Mouse (Mus musculus) hindbrain, postnatal 0 days (tissue): Measurements from ENCODE around the gene Susd3. TPM values are rescaled to one million over a fixed set of nuclear protein-coding genes. Genes with fewer than 3 reads are reported as not detected.

Experiments
- ATAC-seq: fragments of 200-750 bp; cut with Nextera tagmentation; 2 replicates; pipeline ENCODE4 v1.8.0; 2017; ENCODE audit warnings: mild to moderate bottlenecking, moderate TSS enrichment, moderate library complexity
- DNase-seq: peaks from one replicate; pipeline ENCODE4 v3.0.0-alpha.2; 2015; ENCODE audit warnings: low spot score
- H3K27ac ChIP-seq: fragments of 300-500 bp; sonication (generic); 2 replicates; pipeline ENCODE4 v1.5.1; 2014; ENCODE audit warnings: mild to moderate bottlenecking
- H3K27me3 ChIP-seq: fragments of 300-500 bp; sonication (generic); 2 replicates; pipeline ENCODE4 v1.6.1; 2014; ENCODE audit warnings: low read length, mixed read lengths; ENCODE audit not compliant: insufficient read depth
- H3K36me3 ChIP-seq: fragments of 300-500 bp; sonication (generic); 2 replicates; pipeline ENCODE4 v1.6.1; 2014; ENCODE audit warnings: low read length, mixed read lengths; ENCODE audit not compliant: insufficient read depth
- H3K4me1 ChIP-seq: fragments of 300-500 bp; sonication (generic); 2 replicates; pipeline ENCODE4 v1.6.1; 2014; ENCODE audit warnings: antibody characterized with exemption, low read length, mixed read lengths; ENCODE audit not compliant: insufficient read depth
- H3K4me2 ChIP-seq: fragments of 300-500 bp; sonication (generic); 2 replicates; pipeline ENCODE4 v1.6.1; 2014; ENCODE audit warnings: low read depth, mild to moderate bottlenecking, low read length, moderate library complexity, mixed read lengths
- H3K4me3 ChIP-seq: fragments of 300-500 bp; sonication (generic); 2 replicates; pipeline ENCODE4 v1.5.1; 2014; ENCODE audit warnings: low read length
- H3K9ac ChIP-seq: fragments of 300-500 bp; sonication (generic); replicated peaks from 2 replicates; pipeline ENCODE4 v1.6.1; 2014; ENCODE audit warnings: mild to moderate bottlenecking, low read length, moderate library complexity, mixed read lengths
- H3K9me3 ChIP-seq: fragments of 300-500 bp; sonication (generic); 2 replicates; pipeline ENCODE4 v1.6.1; 2016; ENCODE audit warnings: low read length, mixed read lengths
- CTCF ChIP-seq: IDR thresholded peaks from 2 replicates; pipeline ENCODE4 v1.5.1; 2016; ENCODE audit warnings: antibody characterized with exemption, control low read depth, low read depth
- WGBS: fragments of 180-500 bp; shearing (Covaris S2); extraction: QIAGEN DNeasy Blood & Tissue Kit; methylation state at CpG from one replicate; pipeline ENCODE4 v1.1.7; 2014; 5-methylcytosine and 5-hydroxymethylcytosine counted together
- polyA plus RNA-seq: library from polyadenylated mRNA; unstranded; fragments of >200 nt; fragmentation: Nextera tagmentation; extraction: Ambion mirVana; gene quantifications from 2 replicates; pipeline ENCODE4 v1.2.1, GENCODE M21; 2015
- total RNA-seq: library from RNA; depleted of rRNA; stranded (reverse); fragments of >200 nt; gene quantifications from 2 replicates; pipeline ENCODE4 v1.2.3, GENCODE M21; 2014

The Susd3 gene
- total and polyA plus RNA-seq, 2 experiments from 2014 or later: 0.93 to 2.0 TPM

DNA sequence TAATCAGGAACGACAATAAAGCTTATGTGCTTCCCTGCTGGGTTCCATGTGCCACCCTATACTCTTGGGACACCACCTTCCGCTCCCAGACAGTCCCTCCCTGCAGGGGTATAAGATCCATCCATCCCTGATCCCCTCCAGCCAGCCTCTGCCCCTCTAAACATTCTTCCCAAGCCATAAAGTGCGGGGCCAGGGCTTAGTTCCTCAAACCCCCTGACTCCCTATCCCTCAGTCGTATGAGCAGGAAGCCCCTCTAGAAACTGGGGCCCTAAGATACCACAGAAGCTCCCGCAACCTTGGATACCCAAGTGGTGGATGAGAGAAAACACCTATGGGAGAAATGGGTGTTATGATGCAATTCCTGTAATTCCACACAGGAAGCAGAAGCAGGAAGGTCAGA is 52.3 kb downstream of the Susd3 start:
- Histone ChIP-seq H3K4me2 (no peak overlapping the region), H3K4me1 (peaks cover 3% of the 10 kb centered on the region; the same call in 1 of the 2 replicates), H3K9me3 (no peaks in the 10 kb centered on the region), H3K27ac (no peak overlapping the region), H3K4me3 (no peak overlapping the region), H3K27me3 (no peaks in the 10 kb centered on the region), H3K36me3 (peaks cover 9% of the 10 kb centered on the region; the same call in 1 of the 2 replicates), H3K9ac (no peak overlapping the region)
- ATAC-seq: no peak
- DNase-seq: no peak
- TF ChIP-seq CTCF: no peak
- WGBS: 79% methylated on average over 5 of the region's 5 CpGs

DNA sequence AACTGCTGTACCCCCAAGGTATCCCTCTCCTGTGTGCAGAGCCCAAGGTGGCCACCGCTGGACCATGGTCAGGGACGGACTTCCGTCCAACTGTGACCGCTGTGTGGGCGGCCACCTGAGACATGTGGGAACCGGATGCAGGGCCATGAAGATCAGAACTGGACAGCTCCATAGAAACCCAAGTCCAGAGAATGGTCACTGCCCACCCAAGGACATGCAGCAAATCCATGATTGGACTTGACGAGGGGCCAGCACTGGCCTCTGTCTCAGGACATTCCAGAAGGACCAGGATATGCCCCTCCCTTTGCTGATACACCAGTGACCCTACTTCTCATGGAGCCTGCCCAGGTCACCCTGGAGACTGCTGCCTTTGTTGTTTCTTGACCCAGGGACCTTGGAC is 52.9 kb downstream of the Susd3 start:
- 95% methylated on average over 7 of the region's 7 CpGs for WGBS
- no peak for TF ChIP-seq CTCF
- Histone ChIP-seq H3K4me2 (no peak overlapping the region), H3K4me1 (peaks cover 5% of the 10 kb centered on the region; the same call in 1 of the 2 replicates), H3K4me3 (no peak overlapping the region), H3K9ac (no peak overlapping the region), H3K36me3 (peaks cover 9% of the 10 kb centered on the region; the same call in 1 of the 2 replicates), H3K27me3 (no peaks in the 10 kb centered on the region), H3K27ac (no peak overlapping the region), H3K9me3 (no peaks in the 10 kb centered on the region)
- DNase-seq: no peak
- ATAC-seq: no peak

DNA sequence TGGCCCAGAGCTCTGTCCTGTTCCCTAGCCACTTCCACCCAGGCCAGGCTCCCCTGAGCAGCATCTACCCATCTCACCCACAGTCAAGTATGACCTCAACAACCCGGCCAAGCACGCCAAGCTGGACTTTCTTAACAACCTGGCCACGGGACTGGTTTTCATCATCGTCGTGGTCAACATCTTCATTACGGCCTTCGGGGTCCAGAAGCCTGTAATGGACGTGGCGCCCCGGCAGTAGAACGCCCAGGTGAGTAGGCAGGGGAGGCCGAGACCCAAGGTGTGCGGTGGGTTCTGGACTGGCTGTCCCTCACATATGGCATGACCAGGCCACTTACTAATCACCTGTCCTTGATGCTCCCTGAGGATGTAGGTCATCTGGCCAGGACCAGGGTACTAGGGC is 53.7 kb downstream of the Susd3 start:
- Histone ChIP-seq H3K27ac (no peak overlapping the region), H3K4me1 (peaks cover 5% of the 10 kb centered on the region; the same call in 1 of the 2 replicates), H3K36me3 (peaks cover 9% of the 10 kb centered on the region; the same call in 1 of the 2 replicates), H3K27me3 (no peaks in the 10 kb centered on the region), H3K4me3 (no peak overlapping the region), H3K4me2 (no peak overlapping the region), H3K9ac (no peak overlapping the region), H3K9me3 (no peaks in the 10 kb centered on the region)
- 95% methylated on average over 13 of the region's 13 CpGs for WGBS
- no peak for TF ChIP-seq CTCF
- ATAC-seq (no peak), DNase-seq (no peak)

GRCm38 (mm10) chr13:49193650-49194049 is 54.9 kb downstream of the Susd3 start:
- 94% methylated on average over 17 of the region's 17 CpGs for WGBS
- TF ChIP-seq CTCF: no peak
- no peaks in the 10 kb centered on the region for H3K27me3 ChIP-seq
- ATAC-seq (no peak), DNase-seq (no peak)
- H3K4me1 ChIP-seq: peaks cover 6% of the 10 kb centered on the region
- H3K36me3 ChIP-seq: peaks cover 9% of the 10 kb centered on the region; the same call in 1 of the 2 replicates
- H3K27ac ChIP-seq: no peak overlapping the region
- H3K4me3 ChIP-seq: no peak overlapping the region
- no peak overlapping the region for H3K4me2 ChIP-seq
- no peaks in the 10 kb centered on the region for H3K9me3 ChIP-seq
- no peak overlapping the region for H3K9ac ChIP-seq

GRCm38 (mm10) chr13:49192156-49192855 is 56.2 kb downstream of the Susd3 start:
- H3K27me3 ChIP-seq: no peaks in the 10 kb centered on the region
- H3K4me1 ChIP-seq: peaks cover 8% of the 10 kb centered on the region
- ATAC-seq (no peak), DNase-seq (no peak)
- 63% methylated on average over 16 of the region's 16 CpGs for WGBS
- no peak overlapping the region for H3K27ac ChIP-seq
- H3K9me3 ChIP-seq: no peaks in the 10 kb centered on the region
- H3K36me3 ChIP-seq: peaks cover 9% of the 10 kb centered on the region; the same call in 1 of the 2 replicates
- no peak overlapping the region for H3K4me2 ChIP-seq
- H3K9ac ChIP-seq: no peak overlapping the region
- H3K4me3 ChIP-seq: no peak overlapping the region
- no peak for TF ChIP-seq CTCF

- H3K9ac ChIP-seq: no peak overlapping the region
- no peak for ATAC-seq
Observed at GRCm38 (mm10) chr13:49191673-49192035, 56.9 kb downstream of the Susd3 start.

More at GRCm38 (mm10) chr13:49191673-49192035, 56.9 kb downstream of the Susd3 start:
- H3K4me1 ChIP-seq: peaks cover 8% of the 10 kb centered on the region
- H3K27me3 ChIP-seq: no peaks in the 10 kb centered on the region
- no peak for TF ChIP-seq CTCF
- no peak for DNase-seq
- H3K4me3 ChIP-seq: no peak overlapping the region
- no peak overlapping the region for H3K27ac ChIP-seq
- H3K4me2 ChIP-seq: no peak overlapping the region
- 60% methylated on average over 5 of the region's 5 CpGs for WGBS
- peaks cover 9% of the 10 kb centered on the region; the same call in 1 of the 2 replicates for H3K36me3 ChIP-seq
- H3K9me3 ChIP-seq: no peaks in the 10 kb centered on the region
